ENCODE assay signal across 8 mouse cellular contexts in the genomic region with DNA sequence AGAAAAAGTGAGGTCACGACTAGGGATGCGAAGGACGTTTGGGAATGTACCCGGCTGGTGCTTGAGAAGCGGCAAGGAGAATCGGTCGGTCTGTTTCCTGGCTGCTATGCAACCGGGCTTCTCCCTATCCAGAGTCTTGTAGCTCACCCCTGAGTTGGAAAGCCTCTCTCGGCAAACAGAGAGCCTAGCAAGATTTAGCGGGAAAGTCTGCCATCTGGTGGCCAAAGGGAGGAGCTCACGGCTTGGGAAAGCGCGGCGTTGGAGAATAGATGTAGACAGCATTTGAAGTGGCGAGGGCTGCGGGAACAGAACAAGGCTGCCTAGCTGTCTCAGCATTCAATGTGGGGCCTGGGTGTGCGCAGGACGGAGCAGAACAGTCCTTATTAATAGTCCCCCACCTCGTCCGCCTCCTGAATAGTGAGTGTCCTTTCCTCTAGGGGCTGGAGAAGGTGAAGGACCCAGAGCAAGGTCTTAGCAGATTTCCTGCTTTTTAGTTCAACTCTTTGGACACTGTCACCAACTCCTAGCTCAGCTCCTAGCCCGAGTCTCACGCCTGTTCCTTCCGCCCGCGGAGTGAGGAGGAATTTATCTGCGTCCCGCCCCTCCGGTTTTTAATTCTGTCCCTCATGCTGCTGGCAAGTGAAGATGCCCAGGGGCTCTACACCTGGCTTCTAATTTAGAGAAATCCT. TPM values are rescaled to one million over a fixed set of nuclear protein-coding genes. Genes with fewer than 3 reads are reported as not detected.
A peak's percentile ranks its signal among the peaks of the same experiment; 100 is the strongest.
DNase-seq lines count a peak whose midpoint lies in the region; ATAC-seq lines count a peak whose summit lies in the region.

No protein-coding gene starts in this region.

- H3K27ac ChIP-seq in forebrain, embryonic 10.5 days = peak overlapping the region; percentile 70
- H3K27ac ChIP-seq in heart, embryonic 15.5 days = no peak overlapping the region
- no peak overlapping the region for H3K27ac ChIP-seq in liver, embryonic 12.5 days
- H3K27ac ChIP-seq in neural tube, embryonic 11.5 days (ENCODE audit: low read depth, low read length) = no peak overlapping the region

- peaks cover 30% of the 10 kb centered on the region for H3K4me1 ChIP-seq in forebrain, embryonic 10.5 days
- H3K4me1 ChIP-seq in heart, embryonic 15.5 days (replicated peaks) = peaks cover 8% of the 10 kb centered on the region
- H3K4me1 ChIP-seq in liver, embryonic 12.5 days = peaks cover 13% of the 10 kb centered on the region
- peaks cover 14% of the 10 kb centered on the region for H3K4me1 ChIP-seq in neural tube, embryonic 11.5 days (ENCODE audit: control insufficient read depth, insufficient read depth, low read length)

- peak overlapping the region; percentile 67 for H3K4me2 ChIP-seq in heart, embryonic 15.5 days
- H3K4me2 ChIP-seq in liver, embryonic 12.5 days = peak overlapping the region; percentile 63
- H3K4me2 ChIP-seq in neural tube, embryonic 11.5 days (ENCODE audit: low read depth) = peak overlapping the region; percentile 34

- ATAC-seq in heart, embryonic 15.5 days (replicated peaks; ENCODE audit: insufficient number of reproducible peaks, insufficient read depth, low FRiP score, low read depth) = peak; percentile 81
- peak; percentile 53 for ATAC-seq in liver, embryonic 12.5 days
- ATAC-seq in neural tube, embryonic 11.5 days (ENCODE audit: insufficient read depth, low FRiP score, low TSS enrichment) = peak; percentile 77

- H3K4me3 ChIP-seq in forebrain, embryonic 10.5 days = peak overlapping the region; percentile 43
- H3K4me3 ChIP-seq in heart, embryonic 15.5 days = peak overlapping the region; percentile 45
- peak overlapping the region; percentile 22; the same call in 1 of the 2 replicates for H3K4me3 ChIP-seq in liver, embryonic 12.5 days
- peak overlapping the region; percentile 12; the same call in 1 of the 2 replicates for H3K4me3 ChIP-seq in neural tube, embryonic 11.5 days (ENCODE audit: low read depth, low read length)

- WGBS in forebrain, embryonic 10.5 days = 7% methylated on average over 28 of the region's 28 CpGs
- WGBS in heart, embryonic 15.5 days = 4% methylated on average over 28 of the region's 28 CpGs
- WGBS in liver, embryonic 12.5 days (ENCODE audit: insufficient replicate concordance) = 6% methylated on average over 28 of the region's 28 CpGs
- 7% methylated on average over 28 of the region's 28 CpGs for WGBS in neural tube, embryonic 11.5 days

- H3K9me3 ChIP-seq in forebrain, embryonic 10.5 days = no peaks in the 10 kb centered on the region
- no peaks in the 10 kb centered on the region for H3K9me3 ChIP-seq in heart, embryonic 15.5 days (replicated peaks)
- no peaks in the 10 kb centered on the region for H3K9me3 ChIP-seq in liver, embryonic 12.5 days (replicated peaks)
- no peaks in the 10 kb centered on the region for H3K9me3 ChIP-seq in neural tube, embryonic 11.5 days (ENCODE audit: control insufficient read depth, low read length)

- H3K27me3 ChIP-seq in forebrain, embryonic 10.5 days (ENCODE audit: poor library complexity, severe bottlenecking) = peaks cover 29% of the 10 kb centered on the region
- peaks cover 27% of the 10 kb centered on the region; the same call in 1 of the 2 replicates for H3K27me3 ChIP-seq in heart, embryonic 15.5 days
- peaks cover 26% of the 10 kb centered on the region for H3K27me3 ChIP-seq in liver, embryonic 12.5 days (replicated peaks)
- no peaks in the 10 kb centered on the region for H3K27me3 ChIP-seq in neural tube, embryonic 11.5 days (ENCODE audit: control insufficient read depth, insufficient read depth, low read length)

- DNase-seq in CD4-positive, CD25-positive, alpha-beta regulatory T cell, adult 2 months (ENCODE audit: low read depth, low spot score) = peak; percentile 68
- DNase-seq in brain, embryonic 18.5 days (ENCODE audit: low read depth, low spot score) = peak; percentile 85
- DNase-seq in forebrain, embryonic 10.5 days (ENCODE audit: extremely low spot score, low spot score) = peak; percentile 94
- DNase-seq in kidney, postnatal 14 days = peak; percentile 89
- peak; percentile 94 for DNase-seq in neural tube, embryonic 11.5 days (ENCODE audit: low spot score)
- peak; percentile 89 for DNase-seq in testis, postnatal 10 days (ENCODE audit: low spot score)

- no peaks in the 10 kb centered on the region for H3K36me3 ChIP-seq in forebrain, embryonic 10.5 days (replicated peaks)
- no peaks in the 10 kb centered on the region for H3K36me3 ChIP-seq in heart, embryonic 15.5 days
- no peaks in the 10 kb centered on the region for H3K36me3 ChIP-seq in liver, embryonic 12.5 days
- no peaks in the 10 kb centered on the region for H3K36me3 ChIP-seq in neural tube, embryonic 11.5 days (ENCODE audit: control insufficient read depth, insufficient read depth, low read length)

- H3K9ac ChIP-seq in heart, embryonic 15.5 days = 0 out of 2 replicates have a peak overlapping the region, but pooled peaks have one; percentile 19
- H3K9ac ChIP-seq in liver, embryonic 12.5 days = no peak overlapping the region
- no peak overlapping the region for H3K9ac ChIP-seq in neural tube, embryonic 11.5 days (ENCODE audit: low read length)

RNA-seq across cellular contexts. Expression of gene Wwc1, which starts 21.1 kb away (rescaled TPM):
- polyA plus RNA-seq in forebrain, embryonic 10.5 days (2016; fragmentation: Nextera tagmentation; extraction: Ambion mirVana) = 4.2 and 4.9 TPM in 2 replicates
- 1.2 and 3.3 TPM in 2 replicates for polyA plus RNA-seq in heart, embryonic 15.5 days (2015; fragmentation: Nextera tagmentation; extraction: Ambion mirVana)
- 3.0 and 3.1 TPM in 2 replicates for polyA plus RNA-seq in liver, embryonic 12.5 days (2016; fragmentation: Nextera tagmentation; extraction: Ambion mirVana)
- polyA plus RNA-seq in neural tube, embryonic 11.5 days (2014; fragmentation: Nextera tagmentation; extraction: Ambion mirVana) = 6.5 and 7.1 TPM in 2 replicates
